Mouse (Mus musculus): ENCODE measurements at regions not wholly inside any gene's neighbourhood (a gene's known extent, or its start where the extent isn't known, plus 50 kb on each side); places are given as distances from the start of the nearest gene placed in this dataset.

GRCm38 (mm10) chr12:38928786-38929351 lies 149.7 kb downstream of the Etv1 start:
- peak; percentile 50 for DNase-seq (ENCODE audit: low spot score)

DNA sequence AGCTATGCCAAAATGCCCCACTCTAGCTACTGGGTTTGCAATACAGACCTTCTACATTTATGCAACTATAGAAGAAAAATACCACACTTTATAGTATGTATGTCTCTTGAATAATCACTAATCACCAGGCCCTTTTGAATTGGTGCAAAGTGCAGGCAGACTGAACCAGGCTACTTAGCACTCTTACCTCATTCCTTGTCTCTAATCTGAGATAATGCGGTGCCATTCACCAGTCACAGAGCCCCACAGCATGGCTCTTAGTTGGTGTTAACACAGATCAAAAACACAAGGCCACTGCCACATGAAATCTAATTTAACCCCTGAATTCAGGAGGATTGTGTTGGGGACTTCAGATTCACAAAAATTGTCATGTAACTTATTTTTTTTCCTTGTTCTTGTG lies 150.5 kb downstream of the Etv1 start:
- no peak for DNase-seq (ENCODE audit: low spot score)

DNA sequence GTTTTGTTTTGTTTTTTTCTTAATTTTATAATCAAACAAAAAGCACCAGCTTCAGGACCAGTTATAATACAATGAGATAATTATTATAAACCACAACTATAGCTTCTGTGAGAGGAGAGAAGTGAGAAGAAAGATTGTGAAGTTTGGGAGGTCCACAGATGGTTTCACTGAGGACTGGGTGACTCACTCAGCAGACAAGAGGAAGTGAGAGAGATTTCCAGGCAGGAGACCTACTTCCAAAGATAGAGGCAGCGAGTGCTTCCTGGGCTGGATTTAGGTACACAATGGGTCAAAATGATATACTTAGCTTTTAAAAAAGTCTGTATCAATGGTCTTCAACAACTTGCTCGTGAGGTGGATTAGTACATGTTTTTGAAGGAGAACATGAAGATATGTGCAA lies 152.6 kb downstream of the Etv1 start:
- DNase-seq (ENCODE audit: low spot score), result no peak

GRCm38 (mm10) chr12:38959605-38960004 lies 180.4 kb downstream of the Etv1 start:
- DNase-seq (ENCODE audit: low spot score), result no peak

DNA sequence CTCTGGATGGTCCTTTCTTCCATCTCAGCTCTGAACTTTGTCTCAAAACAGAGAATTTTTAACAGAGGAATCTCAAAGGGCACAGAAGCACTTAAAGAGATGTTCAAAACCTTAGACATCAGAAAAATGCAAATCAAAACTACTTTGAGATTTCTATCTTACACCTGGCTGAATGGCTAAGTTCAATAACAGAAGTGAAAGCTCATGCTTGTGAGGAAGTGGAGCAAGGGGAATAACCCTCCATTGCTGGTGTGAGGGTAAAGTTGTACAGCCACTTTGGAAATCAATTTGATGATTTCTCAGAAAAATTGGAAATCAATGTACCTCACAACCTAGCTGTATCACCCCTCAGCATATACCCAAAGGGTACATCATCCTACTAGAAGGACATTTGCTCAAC lies 183.1 kb downstream of the Etv1 start:
- no peak for DNase-seq (ENCODE audit: low spot score)

GRCm38 (mm10) chr12:38970347-38970746 lies 191.2 kb downstream of the Etv1 start:
- no peak for DNase-seq (ENCODE audit: low spot score)

DNA sequence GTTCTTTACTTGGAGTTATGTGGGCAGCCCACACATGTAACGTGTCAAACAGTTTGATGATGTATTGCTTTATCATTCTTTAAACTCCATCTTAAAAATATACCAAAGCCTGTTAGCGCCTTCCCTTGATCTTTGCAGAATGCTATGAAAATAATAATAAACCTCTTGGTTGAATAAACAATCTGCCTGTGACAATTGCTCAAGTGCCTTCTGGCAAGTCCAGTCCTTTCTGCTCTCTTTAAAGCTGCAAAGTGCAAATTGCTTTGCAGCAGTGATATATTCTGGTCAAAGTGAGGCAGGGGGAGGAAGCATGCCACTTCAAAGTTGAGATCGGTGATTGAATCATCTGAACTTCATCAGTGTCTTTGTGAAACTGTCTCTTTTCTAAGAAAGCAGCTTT lies 193.0 kb downstream of the Etv1 start:
- no peak for DNase-seq (ENCODE audit: low spot score)

GRCm38 (mm10) chr12:38975508-38975907 lies 196.3 kb downstream of the Etv1 start:
- no peak for DNase-seq (ENCODE audit: low spot score)

- DNase-seq (ENCODE audit: low spot score), result no peak
Observed at GRCm38 (mm10) chr12:38982423-38982822, 203.2 kb downstream of the Etv1 start.

- DNase-seq (ENCODE audit: low spot score), result no peak
Observed at GRCm38 (mm10) chr12:38985909-38986308, 206.7 kb downstream of the Etv1 start.

DNA sequence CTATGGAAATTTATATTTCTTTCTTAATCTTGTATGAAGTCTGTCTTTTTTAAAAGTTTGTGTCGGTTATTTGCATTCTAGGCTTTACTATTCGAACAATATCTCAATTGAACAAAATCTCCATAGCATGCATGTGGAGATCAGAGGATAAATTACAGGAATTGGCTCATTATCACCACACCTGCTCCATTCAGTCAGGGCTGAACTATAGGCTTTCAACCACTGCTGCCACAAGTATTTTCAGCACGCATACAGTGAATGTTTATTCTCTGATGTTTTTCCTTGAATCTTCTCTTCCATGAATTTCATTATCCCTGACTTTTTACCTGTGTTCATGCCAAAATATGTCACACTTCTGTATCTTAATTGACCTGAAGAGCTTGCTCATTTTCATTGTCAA lies 207.2 kb downstream of the Etv1 start:
- DNase-seq (ENCODE audit: low spot score), result no peak

- no peak for DNase-seq (ENCODE audit: low spot score)
Observed at GRCm38 (mm10) chr12:38987277-38987676, 208.1 kb downstream of the Etv1 start.

- DNase-seq (ENCODE audit: low spot score), result no peak
Observed at GRCm38 (mm10) chr12:38987819-38988218, 208.6 kb downstream of the Etv1 start.

DNA sequence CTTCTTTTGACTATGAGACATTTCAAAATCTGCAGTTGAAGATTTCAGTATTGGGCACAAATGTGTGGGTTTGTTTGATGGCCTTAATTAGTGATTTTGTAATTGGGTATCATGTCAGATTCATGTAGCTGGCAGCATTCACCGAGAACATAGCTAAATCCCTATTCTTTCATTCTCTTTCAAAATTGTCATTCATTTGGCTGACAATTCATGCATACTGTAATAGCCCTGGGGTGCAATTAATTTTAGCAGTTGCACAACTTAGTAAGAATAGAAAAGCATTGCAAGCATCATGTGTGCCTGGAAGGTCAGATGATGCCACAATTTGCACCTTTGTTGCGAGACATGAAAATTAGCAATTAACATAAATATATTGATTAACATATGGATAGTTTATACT lies 248.0 kb downstream of the Etv1 start:
- no peak for DNase-seq (ENCODE audit: low spot score)

- no peak for DNase-seq (ENCODE audit: low spot score)
Observed at GRCm38 (mm10) chr12:39027948-39028347, 248.8 kb downstream of the Etv1 start.

- no peak for DNase-seq (ENCODE audit: low spot score)
Observed at GRCm38 (mm10) chr12:39033982-39034381, 254.8 kb downstream of the Etv1 start.

- no peak for DNase-seq (ENCODE audit: low spot score)
Observed at GRCm38 (mm10) chr12:39036466-39037037, 257.4 kb downstream of the Etv1 start.

GRCm38 (mm10) chr12:39038077-39038476 lies 258.9 kb downstream of the Etv1 start:
- DNase-seq (ENCODE audit: low spot score), result no peak

GRCm38 (mm10) chr12:39038656-39039055 lies 259.5 kb downstream of the Etv1 start:
- DNase-seq (ENCODE audit: low spot score), result no peak

DNA sequence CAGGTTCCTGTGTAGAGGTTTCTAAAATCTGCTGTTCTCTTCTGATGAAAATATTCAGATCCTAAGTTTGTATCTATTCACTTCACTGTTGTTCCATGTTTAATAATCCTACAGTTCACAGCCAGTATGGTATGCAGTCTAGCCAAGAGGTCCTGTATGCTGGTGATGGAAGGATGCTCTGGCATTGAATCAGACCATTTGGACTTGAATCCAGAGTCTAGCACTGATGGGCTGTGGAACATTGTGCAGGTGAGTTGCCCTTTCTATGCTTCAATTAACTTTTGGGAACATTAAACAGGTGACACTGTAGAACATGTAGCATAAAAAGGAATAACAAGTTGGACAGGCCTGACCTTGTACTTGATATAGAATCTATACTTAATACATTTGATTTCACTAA lies 267.9 kb downstream of the Etv1 start:
- DNase-seq (ENCODE audit: low spot score), result no peak

DNA sequence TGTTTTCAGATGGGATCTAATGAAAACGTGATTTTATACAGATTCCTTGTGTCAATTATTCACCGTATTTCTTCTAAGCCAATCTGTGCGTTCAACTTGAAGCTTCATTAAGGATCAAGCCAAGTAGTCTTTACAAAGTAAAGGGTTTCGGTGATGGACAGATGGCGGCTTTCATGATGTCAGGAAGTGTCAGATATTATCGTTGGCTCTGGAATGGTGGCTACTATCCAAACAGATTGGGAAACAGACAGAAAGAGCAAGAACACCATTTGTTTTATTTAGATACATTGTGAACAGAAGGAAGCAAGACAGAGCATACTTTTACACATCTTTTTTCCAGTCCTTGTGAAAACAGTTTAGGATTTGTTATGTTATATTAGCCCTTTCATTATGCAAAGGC lies 269.3 kb downstream of the Etv1 start:
- no peak for DNase-seq (ENCODE audit: low spot score)

DNA sequence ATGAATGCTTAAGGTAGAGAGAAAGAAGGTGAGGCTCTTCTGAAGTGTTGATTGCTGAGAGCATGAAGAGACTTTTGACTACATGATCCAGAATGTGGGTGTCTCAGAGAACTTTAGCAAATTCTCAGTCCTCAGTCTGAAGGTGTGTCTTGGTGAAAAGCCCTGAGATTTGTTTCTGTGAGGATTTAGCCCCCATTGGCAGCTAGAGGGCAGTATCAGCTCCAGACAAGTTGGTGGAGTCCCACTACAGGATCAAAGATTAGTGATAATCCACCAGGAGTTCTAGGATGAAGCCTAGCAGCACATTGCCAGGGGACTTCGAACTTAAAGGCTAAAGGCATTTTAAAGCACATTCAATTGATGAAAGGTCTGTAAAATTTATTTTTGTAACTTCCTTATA lies 269.8 kb downstream of the Etv1 start:
- peak; percentile 44 for DNase-seq (ENCODE audit: low spot score)

DNA sequence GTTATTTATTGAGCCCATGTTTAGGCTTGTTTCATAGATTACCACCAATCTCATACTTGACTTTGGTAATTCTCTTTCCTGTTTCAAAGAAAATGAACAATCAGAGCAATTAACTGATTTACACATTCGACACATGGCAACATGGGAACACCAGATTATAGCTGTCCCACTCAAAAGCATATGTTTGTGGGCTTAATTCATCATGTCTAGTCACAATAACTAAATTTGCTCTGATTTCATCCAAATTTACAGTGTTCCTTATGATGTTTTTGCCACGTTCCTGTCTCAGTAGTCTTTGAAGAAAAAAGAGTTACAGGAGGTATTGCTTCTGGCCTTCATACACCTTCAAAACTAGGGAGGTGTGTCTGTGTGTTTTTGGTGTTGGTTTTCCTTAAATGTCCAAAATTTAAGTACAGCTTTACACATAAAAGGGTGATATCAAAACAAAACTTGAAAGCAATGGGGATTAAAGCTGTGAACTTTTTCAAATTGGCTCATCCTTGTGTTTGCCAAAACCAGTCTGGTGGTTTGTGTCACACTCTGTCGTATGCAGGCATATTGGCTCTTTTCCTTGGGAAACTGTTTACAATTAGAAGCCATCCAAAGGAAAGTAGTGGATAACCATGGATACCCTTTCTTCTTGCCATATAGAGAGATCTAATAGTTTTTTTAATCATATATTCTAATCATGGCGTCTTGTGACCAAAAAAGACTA lies 291.3 kb downstream of the Etv1 start:
- no peak for DNase-seq (ENCODE audit: low spot score)
